Mouse (Mus musculus) hindbrain, embryonic 12.5 days (tissue): ENCODE measurements at regions not wholly inside any gene's neighbourhood (a gene's known extent, or its start where the extent isn't known, plus 50 kb on each side); places are given as distances from the start of the nearest gene placed in this dataset.

Experiments used
- ATAC-seq: fragments of 200-750 bp; cut with Nextera tagmentation; 2 replicates; pipeline ENCODE4 v1.8.0; 2017; ENCODE audit warnings: moderate TSS enrichment; ENCODE audit not compliant: low FRiP score
- H3K27ac ChIP-seq: fragments of 300-500 bp; sonication (generic); 2 replicates; pipeline ENCODE4 v1.5.1; 2016; ENCODE audit warnings: mild to moderate bottlenecking
- H3K27me3 ChIP-seq: fragments of 300-500 bp; sonication (generic); 2 replicates; pipeline ENCODE4 v1.6.1; 2016; ENCODE audit warnings: mild to moderate bottlenecking
- H3K36me3 ChIP-seq: fragments of 300-500 bp; sonication (generic); 2 replicates; pipeline ENCODE4 v1.6.1; 2016; ENCODE audit warnings: mild to moderate bottlenecking
- H3K4me1 ChIP-seq: fragments of 300-500 bp; sonication (generic); 2 replicates; pipeline ENCODE4 v1.6.1; 2016
- H3K4me2 ChIP-seq: fragments of 300-500 bp; sonication (generic); replicated peaks from 2 replicates; pipeline ENCODE4 v1.6.1; 2016; ENCODE audit warnings: mild to moderate bottlenecking
- H3K4me3 ChIP-seq: fragments of 300-500 bp; sonication (generic); 2 replicates; pipeline ENCODE4 v1.5.1; 2016; ENCODE audit warnings: mild to moderate bottlenecking
- H3K9ac ChIP-seq: fragments of 300-500 bp; sonication (generic); 2 replicates; pipeline ENCODE4 v1.6.1; 2016; ENCODE audit warnings: mild to moderate bottlenecking, moderate library complexity
- H3K9me3 ChIP-seq: fragments of 300-500 bp; sonication (generic); replicated peaks from 2 replicates; pipeline ENCODE4 v1.6.1; 2016; ENCODE audit warnings: mild to moderate bottlenecking
- WGBS: fragments of 180-500 bp; shearing (Covaris S2); methylation state at CpG from one replicate; pipeline ENCODE4 v1.1.7; 2016; 5-methylcytosine and 5-hydroxymethylcytosine counted together

- Histone ChIP-seq H3K27ac (peak overlapping the region; percentile 36), H3K9ac (no peak overlapping the region), H3K4me1 (peaks cover 56% of the 10 kb centered on the region), H3K36me3 (no peaks in the 10 kb centered on the region), H3K4me2 (no peak overlapping the region), H3K9me3 (no peaks in the 10 kb centered on the region), H3K27me3 (peaks cover 6% of the 10 kb centered on the region; the same call in 1 of the 2 replicates), H3K4me3 (no peak overlapping the region)
- ATAC-seq, result peak; percentile 44; the same call in 1 of the 2 replicates
- WGBS, result 7% methylated on average over 7 of the region's 7 CpGs
Observed at GRCm38 (mm10) chr9:61259421-61260174, 112.6 kb upstream of the Tle3 start.

- ATAC-seq, result no peak
- peaks cover 56% of the 10 kb centered on the region for H3K4me1 ChIP-seq
- H3K4me3 ChIP-seq, result no peak overlapping the region
- H3K27me3 ChIP-seq, result no peaks in the 10 kb centered on the region
- WGBS, result 45% methylated on average over 6 of the region's 6 CpGs
- H3K27ac ChIP-seq, result peak overlapping the region; percentile 23; the same call in 1 of the 2 replicates
- H3K9ac ChIP-seq, result no peak overlapping the region
- no peak overlapping the region for H3K4me2 ChIP-seq
- H3K9me3 ChIP-seq, result no peaks in the 10 kb centered on the region; the same call in 1 of the 2 replicates
- no peaks in the 10 kb centered on the region for H3K36me3 ChIP-seq
Observed at GRCm38 (mm10) chr9:61261263-61261662, 110.9 kb upstream of the Tle3 start.

GRCm38 (mm10) chr9:61261739-61262333 is 110.3 kb upstream of the Tle3 start:
- Histone ChIP-seq H3K27me3 (no peaks in the 10 kb centered on the region), H3K27ac (0 out of 2 replicates have a peak overlapping the region, but pooled peaks have one; percentile 23), H3K9ac (no peak overlapping the region), H3K4me1 (peaks cover 55% of the 10 kb centered on the region), H3K9me3 (no peaks in the 10 kb centered on the region; the same call in 1 of the 2 replicates), H3K36me3 (no peaks in the 10 kb centered on the region), H3K4me2 (peak overlapping the region; percentile 1; the same call in 1 of the 2 replicates), H3K4me3 (no peak overlapping the region)
- 27% methylated on average over 12 of the region's 12 CpGs for WGBS
- ATAC-seq, result peak; percentile 39

- Histone ChIP-seq H3K27me3 (no peaks in the 10 kb centered on the region), H3K9ac (no peak overlapping the region), H3K27ac (no peak overlapping the region), H3K4me1 (peaks cover 45% of the 10 kb centered on the region), H3K4me3 (no peak overlapping the region), H3K4me2 (no peak overlapping the region), H3K9me3 (no peaks in the 10 kb centered on the region; the same call in 1 of the 2 replicates), H3K36me3 (no peaks in the 10 kb centered on the region)
- no peak for ATAC-seq
- 93% methylated on average over 4 of the region's 4 CpGs for WGBS
Observed at GRCm38 (mm10) chr9:61263335-61263734, 108.8 kb upstream of the Tle3 start.

- H3K4me1 ChIP-seq, result peaks cover 24% of the 10 kb centered on the region
- H3K4me3 ChIP-seq, result no peak overlapping the region
- H3K9ac ChIP-seq, result no peak overlapping the region
- H3K9me3 ChIP-seq, result no peaks in the 10 kb centered on the region; the same call in 1 of the 2 replicates
- no peaks in the 10 kb centered on the region for H3K36me3 ChIP-seq
- 84% methylated on average over 5 of the region's 5 CpGs for WGBS
- no peak overlapping the region for H3K4me2 ChIP-seq
- H3K27ac ChIP-seq, result no peak overlapping the region
- no peak for ATAC-seq
- peaks cover 4% of the 10 kb centered on the region; the same call in 1 of the 2 replicates for H3K27me3 ChIP-seq
Observed at GRCm38 (mm10) chr9:61265466-61265865, 106.7 kb upstream of the Tle3 start.

GRCm38 (mm10) chr9:61266992-61267391 is 105.2 kb upstream of the Tle3 start:
- H3K9me3 ChIP-seq, result no peaks in the 10 kb centered on the region; the same call in 1 of the 2 replicates
- no peak overlapping the region for H3K4me3 ChIP-seq
- WGBS, result 66% methylated on average over 6 of the region's 6 CpGs
- H3K4me2 ChIP-seq, result no peak overlapping the region
- peaks cover 9% of the 10 kb centered on the region; the same call in 1 of the 2 replicates for H3K27me3 ChIP-seq
- H3K9ac ChIP-seq, result no peak overlapping the region
- no peak overlapping the region for H3K27ac ChIP-seq
- no peaks in the 10 kb centered on the region for H3K36me3 ChIP-seq
- no peak for ATAC-seq
- H3K4me1 ChIP-seq, result peaks cover 10% of the 10 kb centered on the region

GRCm38 (mm10) chr9:61267541-61267940 is 104.6 kb upstream of the Tle3 start:
- 53% methylated on average over 4 of the region's 4 CpGs for WGBS
- no peak overlapping the region for H3K9ac ChIP-seq
- peaks cover 5% of the 10 kb centered on the region for H3K4me1 ChIP-seq
- no peak overlapping the region for H3K4me3 ChIP-seq
- H3K4me2 ChIP-seq, result no peak overlapping the region
- no peaks in the 10 kb centered on the region for H3K36me3 ChIP-seq
- ATAC-seq, result no peak
- no peaks in the 10 kb centered on the region; the same call in 1 of the 2 replicates for H3K9me3 ChIP-seq
- peaks cover 10% of the 10 kb centered on the region; the same call in 1 of the 2 replicates for H3K27me3 ChIP-seq
- H3K27ac ChIP-seq, result no peak overlapping the region

- no peak overlapping the region for H3K9ac ChIP-seq
- H3K27ac ChIP-seq, result no peak overlapping the region
- no peak for ATAC-seq
- H3K4me3 ChIP-seq, result no peak overlapping the region
- no peaks in the 10 kb centered on the region; the same call in 1 of the 2 replicates for H3K9me3 ChIP-seq
- no peak overlapping the region for H3K4me2 ChIP-seq
- H3K27me3 ChIP-seq, result peaks cover 13% of the 10 kb centered on the region; the same call in 1 of the 2 replicates
- 67% methylated on average over 2 of the region's 2 CpGs for WGBS
- H3K4me1 ChIP-seq, result 0 out of 2 replicates have a peak, but pooled peaks cover 4% of the 10 kb centered on the region
- no peaks in the 10 kb centered on the region for H3K36me3 ChIP-seq
Observed at GRCm38 (mm10) chr9:61268162-61268561, 104.0 kb upstream of the Tle3 start.

- no peak overlapping the region for H3K4me2 ChIP-seq
- H3K9me3 ChIP-seq, result no peaks in the 10 kb centered on the region; the same call in 1 of the 2 replicates
- peaks cover 13% of the 10 kb centered on the region; the same call in 1 of the 2 replicates for H3K27me3 ChIP-seq
- no peak overlapping the region for H3K4me3 ChIP-seq
- H3K27ac ChIP-seq, result no peak overlapping the region
- no peak for ATAC-seq
- H3K9ac ChIP-seq, result no peak overlapping the region
- 86% methylated on average over 2 of the region's 2 CpGs for WGBS
- H3K4me1 ChIP-seq, result 0 out of 2 replicates have a peak, but pooled peaks cover 4% of the 10 kb centered on the region
- no peaks in the 10 kb centered on the region for H3K36me3 ChIP-seq
Observed at GRCm38 (mm10) chr9:61268681-61269080, 103.5 kb upstream of the Tle3 start.

GRCm38 (mm10) chr9:61269151-61269870 is 102.9 kb upstream of the Tle3 start:
- 0 out of 2 replicates have a peak, but pooled peaks cover 4% of the 10 kb centered on the region for H3K4me1 ChIP-seq
- H3K27ac ChIP-seq, result no peak overlapping the region
- H3K4me2 ChIP-seq, result no peak overlapping the region
- ATAC-seq, result no peak
- no peak overlapping the region for H3K9ac ChIP-seq
- no peaks in the 10 kb centered on the region; the same call in 1 of the 2 replicates for H3K9me3 ChIP-seq
- no peak overlapping the region for H3K4me3 ChIP-seq
- WGBS, result 84% methylated on average over 5 of the region's 5 CpGs
- no peaks in the 10 kb centered on the region for H3K36me3 ChIP-seq
- peaks cover 13% of the 10 kb centered on the region; the same call in 1 of the 2 replicates for H3K27me3 ChIP-seq

- H3K4me2 ChIP-seq, result no peak overlapping the region
- ATAC-seq, result no peak
- H3K27ac ChIP-seq, result no peak overlapping the region
- H3K4me1 ChIP-seq, result 0 out of 2 replicates have a peak, but pooled peaks cover 4% of the 10 kb centered on the region
- H3K4me3 ChIP-seq, result no peak overlapping the region
- H3K27me3 ChIP-seq, result peaks cover 13% of the 10 kb centered on the region; the same call in 1 of the 2 replicates
- no peaks in the 10 kb centered on the region for H3K36me3 ChIP-seq
- H3K9me3 ChIP-seq, result no peaks in the 10 kb centered on the region
- no peak overlapping the region for H3K9ac ChIP-seq
- WGBS, result 88% methylated on average over 1 of the region's 1 CpGs
Observed at GRCm38 (mm10) chr9:61271243-61271642, 100.9 kb upstream of the Tle3 start.
